ENCODE assay signal across 12 mouse cellular contexts in the genomic region with DNA sequence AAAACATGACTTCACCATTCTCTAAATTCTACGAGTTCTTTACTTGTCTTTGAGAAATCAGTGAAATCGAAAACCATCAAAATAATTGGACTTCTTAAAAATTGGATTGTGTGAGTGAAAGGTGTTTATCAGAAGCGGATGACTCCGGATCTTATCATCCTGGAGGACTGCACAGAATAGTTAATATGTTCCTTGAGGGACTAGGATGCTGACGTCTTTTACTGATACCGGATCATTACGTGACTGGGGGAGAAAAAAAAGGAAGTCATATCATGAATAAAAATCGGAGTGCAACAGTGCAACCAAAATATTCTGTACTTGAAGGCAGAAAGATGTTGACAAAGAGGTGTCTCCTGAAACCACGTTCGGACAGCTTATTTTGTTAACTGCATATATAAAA. TPM values are rescaled to one million over a fixed set of nuclear protein-coding genes. Genes with fewer than 3 reads are reported as not detected.
A peak's percentile ranks its signal among the peaks of the same experiment; 100 is the strongest.
DNase-seq lines count a peak whose midpoint lies in the region; ATAC-seq and TF ChIP-seq lines count a peak whose summit lies in the region.
"Had no signal": no experiment of that assay in that cellular context is flagged by ENCODE, and none has a peak within 500 bp of the region (broad histone marks: within the 10 kb centered on the region; RNA-seq: fewer than 3 reads in every experiment).

A gene (plus strand): TSS at position 301 of the 400 bp plus-strand sequence.

- 0 out of 2 replicates have a peak within 1 kb of the TSS, but pooled peaks have one; percentile 4 for H3K4me3 ChIP-seq in embryonic facial prominence, embryonic 11.5 days (ENCODE audit: low read depth, low read length)
- H3K4me3 ChIP-seq in hindbrain, embryonic 12.5 days = peak within 1 kb of the TSS; percentile 41
- peak within 1 kb of the TSS; percentile 54 for H3K4me3 ChIP-seq in midbrain, embryonic 10.5 days
- H3K4me3 ChIP-seq: gastrocnemius, adult 2 months had no signal

- H3K36me3 ChIP-seq in embryonic facial prominence, embryonic 11.5 days (replicated peaks; ENCODE audit: control insufficient read depth, insufficient read depth, low read depth, low read length) = no peaks in the 10 kb centered on the region
- no peaks in the 10 kb centered on the region for H3K36me3 ChIP-seq in hindbrain, embryonic 12.5 days
- no peaks in the 10 kb centered on the region for H3K36me3 ChIP-seq in midbrain, embryonic 10.5 days
- H3K36me3 ChIP-seq: heart, embryonic 13.5 days had no signal

- peaks cover 34% of the 10 kb centered on the region for H3K27me3 ChIP-seq in embryonic facial prominence, embryonic 11.5 days (ENCODE audit: control insufficient read depth, insufficient read depth, low read length)
- peaks cover 57% of the 10 kb centered on the region for H3K27me3 ChIP-seq in hindbrain, embryonic 12.5 days
- H3K27me3 ChIP-seq in midbrain, embryonic 10.5 days (ENCODE audit: low read depth, poor library complexity, severe bottlenecking) = peaks cover 68% of the 10 kb centered on the region

- TF ChIP-seq CTCF in brain, embryonic 14.5 days (IDR thresholded peaks at IDR 0.05; ENCODE audit: borderline replicate concordance, extremely low read depth, insufficient read depth, insufficient read length) = no peak

- no peak within 1 kb of the TSS for H3K4me2 ChIP-seq in embryonic facial prominence, embryonic 11.5 days (ENCODE audit: low read depth, low read length)
- peak within 1 kb of the TSS; percentile 69 for H3K4me2 ChIP-seq in hindbrain, embryonic 12.5 days (replicated peaks)

- no peak within 1 kb of the TSS for H3K9ac ChIP-seq in embryonic facial prominence, embryonic 11.5 days (replicated peaks; ENCODE audit: low read length)
- H3K9ac ChIP-seq in hindbrain, embryonic 12.5 days = peak within 1 kb of the TSS; percentile 66
- H3K9ac ChIP-seq: heart, embryonic 13.5 days; liver, postnatal 0 days had no signal

- TF ChIP-seq POLR2A in brain, embryonic 14.5 days (IDR thresholded peaks at IDR 0.05; ENCODE audit: borderline replicate concordance, extremely low read depth, insufficient read depth, insufficient read length, poor library complexity, severe bottlenecking) = no peak

- H3K4me1 ChIP-seq in embryonic facial prominence, embryonic 11.5 days (ENCODE audit: control insufficient read depth, insufficient read depth, low read length) = peaks cover 2% of the 10 kb centered on the region
- H3K4me1 ChIP-seq in hindbrain, embryonic 12.5 days = peaks cover 34% of the 10 kb centered on the region
- H3K4me1 ChIP-seq in midbrain, embryonic 10.5 days = peaks cover 47% of the 10 kb centered on the region

- H3K9me3 ChIP-seq in embryonic facial prominence, embryonic 11.5 days (replicated peaks; ENCODE audit: control insufficient read depth, low read length) = no peaks in the 10 kb centered on the region
- no peaks in the 10 kb centered on the region for H3K9me3 ChIP-seq in hindbrain, embryonic 12.5 days (replicated peaks)
- H3K9me3 ChIP-seq in midbrain, embryonic 10.5 days (replicated peaks) = no peaks in the 10 kb centered on the region
- H3K9me3 ChIP-seq: heart, embryonic 13.5 days had no signal

- ATAC-seq in embryonic facial prominence, embryonic 11.5 days (replicated peaks; ENCODE audit: insufficient number of reproducible peaks, low FRiP score, low TSS enrichment, low read depth) = no peak
- ATAC-seq in hindbrain, embryonic 12.5 days (ENCODE audit: low FRiP score) = no peak
- ATAC-seq: liver, postnatal 0 days had no signal

- H3K27ac ChIP-seq in embryonic facial prominence, embryonic 11.5 days (replicated peaks; ENCODE audit: low read depth, low read length) = no peak within 1 kb of the TSS
- H3K27ac ChIP-seq in hindbrain, embryonic 12.5 days = peak within 1 kb of the TSS; percentile 85
- peak within 1 kb of the TSS; percentile 55; the same call in 1 of the 2 replicates for H3K27ac ChIP-seq in midbrain, embryonic 10.5 days (replicated peaks)
- H3K27ac ChIP-seq: gastrocnemius, adult 2 months; heart, embryonic 13.5 days had no signal

- DNase-seq in brain, embryonic 14.5 days (ENCODE audit: low read depth) = no peak
- no peak for DNase-seq in embryonic facial prominence, embryonic 11.5 days (ENCODE audit: low spot score)
- no peak for DNase-seq in midbrain, embryonic 10.5 days (ENCODE audit: low spot score)
- no peak for DNase-seq in urinary bladder, postnatal 4 days (ENCODE audit: low spot score in 2 of 2)
- DNase-seq in cerebellum, adult 9-11 months = no peak
- no peak for DNase-seq in spleen, adult 18-20 months
- no peak for DNase-seq in lung, postnatal 25 days (ENCODE audit: low spot score)
- DNase-seq: gastrocnemius, adult 2 months; kidney, adult 11 months; liver, postnatal 0 days had no signal

- WGBS in embryonic facial prominence, embryonic 11.5 days = 28% methylated on average over 10 of the region's 10 CpGs
- WGBS in hindbrain, embryonic 12.5 days = 26% methylated on average over 10 of the region's 10 CpGs
- 29% methylated on average over 10 of the region's 10 CpGs for WGBS in midbrain, embryonic 10.5 days

RNA-seq across cellular contexts. Expression of the gene that starts here (rescaled TPM):
- polyA plus RNA-seq in brain, embryonic 14.5 days (2012; rRNA removed) = 12.7 and 20.2 TPM in 2 replicates
- 3.1 and 3.9 TPM in 2 replicates for polyA plus RNA-seq in embryonic facial prominence, embryonic 11.5 days (2014; fragmentation: Nextera tagmentation; extraction: Ambion mirVana)
- polyA plus RNA-seq in hindbrain, embryonic 12.5 days (2016; fragmentation: Nextera tagmentation; extraction: Ambion mirVana) = 20.5 and 21.8 TPM in 2 replicates
- 2.9 and 8.8 TPM in 2 replicates for polyA plus RNA-seq in midbrain, embryonic 10.5 days (2016; fragmentation: Nextera tagmentation; extraction: Ambion mirVana)
- polyA plus RNA-seq: liver, postnatal 0 days had no signal

Comparison
In these comparisons a context has a peak if more than half of its experiments do, and no peak if none do; other contexts are left out.
1. H3K4me3 ChIP-seq: peak in every context shown above with its lines; median percentile 54 in midbrain, embryonic 10.5 days; 41 in hindbrain, embryonic 12.5 days; 4 in embryonic facial prominence, embryonic 11.5 days.